Mouse (Mus musculus): ENCODE data around the gene Caprin2.

DNA sequence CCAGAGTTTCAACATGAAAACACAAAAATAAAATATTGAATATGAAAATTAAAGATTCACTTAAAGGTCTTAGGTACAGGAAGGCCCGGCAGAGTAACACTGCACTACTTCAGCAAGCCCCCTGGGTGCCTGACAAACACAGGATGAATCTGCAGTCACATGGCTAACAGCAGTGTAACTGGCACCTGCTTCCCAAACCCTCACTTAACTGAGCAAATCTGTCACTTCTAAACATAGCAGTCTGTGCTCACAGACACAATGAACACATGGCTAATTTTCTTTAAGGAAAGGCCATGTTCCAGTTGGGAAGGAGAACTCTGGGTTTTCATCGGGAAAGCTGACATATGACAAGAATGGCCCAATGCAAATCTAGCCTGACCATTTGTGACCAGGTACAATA, 100.9 kb downstream of the Caprin2 start:
- TF ChIP-seq GATA1 (IDR thresholded peaks at IDR 0.05; ENCODE audit: borderline replicate concordance, low read length): no peak
- TF ChIP-seq FLI1 (IDR thresholded peaks at IDR 0.05; ENCODE audit: low read length): no peak

Measured in megakaryocyte, embryonic 14.5 days (primary cell).